Mouse (Mus musculus): ENCODE measurements at regions not wholly inside any gene's neighbourhood (a gene's known extent, or its start where the extent isn't known, plus 50 kb on each side); places are given as distances from the start of the nearest gene placed in this dataset.
"Not testable (repeated sequence)": the region's sequence is repeated elsewhere in the genome, so short reads cannot be mapped to it uniquely, and the experiment has no call there.

GRCm38 (mm10) chr2:18617520-18617919 is 54.7 kb upstream of the Commd3 start:
- DNase-seq (ENCODE audit: low read depth, low spot score), result no peak

DNA sequence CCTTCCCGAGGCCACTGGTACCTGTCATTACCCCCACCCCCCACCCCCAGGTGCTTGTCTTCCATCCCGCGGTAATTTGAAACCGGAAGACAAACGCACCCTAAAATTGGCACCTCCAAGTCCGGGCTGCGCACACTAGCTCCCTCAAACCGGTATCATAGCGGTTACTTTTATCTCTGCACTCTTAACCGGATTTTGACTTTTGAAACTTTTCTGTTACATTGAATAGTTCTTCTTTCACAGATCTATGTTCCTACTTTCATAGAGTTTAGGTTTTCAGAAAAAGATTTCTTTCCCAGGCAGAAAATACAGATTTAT is 62.4 kb upstream of the Commd3 start:
- no peak for DNase-seq (ENCODE audit: low read depth, low spot score)

GRCm38 (mm10) chr2:18609075-18609867 is 62.9 kb upstream of the Commd3 start:
- DNase-seq (ENCODE audit: low read depth, low spot score), result no peak

DNA sequence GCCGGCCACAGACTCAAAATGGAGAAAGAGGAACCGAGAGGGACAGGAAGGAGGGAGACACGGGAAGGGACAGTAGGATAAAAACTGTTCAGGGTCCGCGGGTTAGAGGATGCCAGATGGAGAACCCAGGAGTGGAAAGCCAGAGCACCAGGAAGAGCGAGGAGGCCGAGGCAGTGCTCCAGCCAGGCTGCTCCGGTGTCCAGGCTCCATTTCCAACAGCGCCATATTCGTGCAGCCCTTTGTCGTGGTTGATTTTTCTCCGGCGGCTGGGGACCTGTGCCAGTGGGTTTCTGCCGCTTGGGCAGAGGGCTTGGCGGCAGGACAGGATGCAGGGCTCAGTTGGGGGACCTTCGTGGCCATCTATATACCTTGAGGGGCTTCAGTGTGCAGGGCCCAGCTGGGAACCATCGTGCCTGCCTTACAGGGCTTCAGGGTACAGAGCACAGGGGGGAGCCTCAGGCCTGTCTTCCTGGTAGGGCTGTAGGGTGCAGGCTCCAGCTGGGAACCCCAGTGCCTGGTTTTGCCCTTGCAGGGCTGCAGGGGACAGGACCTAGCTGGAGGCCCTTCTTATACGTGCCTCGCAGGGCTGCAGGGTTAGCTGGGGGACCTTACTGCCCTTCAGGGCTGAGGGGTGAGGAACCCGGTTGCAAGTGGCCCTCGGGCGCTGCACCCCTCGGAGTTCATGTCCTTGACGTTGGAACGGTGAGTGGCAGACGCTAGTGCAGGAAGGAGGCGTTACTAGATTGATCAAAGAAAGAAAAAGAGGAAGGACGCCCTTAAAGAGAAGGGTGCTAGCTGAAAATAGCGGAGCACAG is 63.7 kb upstream of the Commd3 start:
- DNase-seq (ENCODE audit: low read depth, low spot score), result no peak

DNA sequence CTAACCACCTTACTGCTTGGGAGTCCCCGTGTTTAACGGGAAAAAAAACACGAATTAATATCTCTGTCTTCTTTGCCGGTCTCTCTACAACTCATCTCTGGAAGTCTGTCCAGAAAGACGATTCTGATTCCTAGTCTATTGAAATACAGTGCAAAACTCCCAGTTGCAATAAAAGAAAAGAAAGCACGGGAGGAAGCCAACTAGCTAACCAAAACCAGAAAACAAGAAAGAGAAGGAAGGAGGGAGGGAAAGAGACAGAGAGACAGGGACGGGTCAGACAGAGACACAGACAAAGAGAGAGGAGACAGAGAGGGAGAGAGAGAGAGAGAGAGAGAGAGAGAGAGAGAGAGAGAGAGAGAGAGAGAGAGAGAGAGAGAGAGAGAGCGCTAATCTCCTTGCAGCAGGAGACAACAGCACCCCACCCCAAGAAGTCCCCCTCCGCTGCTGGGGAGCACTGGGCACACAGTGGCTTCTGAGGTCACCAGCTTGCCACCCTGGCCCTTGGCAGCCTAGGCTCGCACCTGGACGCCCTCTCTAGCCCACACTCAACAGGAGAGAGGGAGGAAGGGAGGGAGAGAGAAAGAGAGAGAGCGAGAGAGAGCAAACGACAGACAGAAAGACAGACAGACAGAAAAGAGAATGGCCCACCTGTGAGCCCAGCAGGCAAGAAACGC is 64.5 kb upstream of the Commd3 start:
- DNase-seq (ENCODE audit: low read depth, low spot score), result no peak

DNA sequence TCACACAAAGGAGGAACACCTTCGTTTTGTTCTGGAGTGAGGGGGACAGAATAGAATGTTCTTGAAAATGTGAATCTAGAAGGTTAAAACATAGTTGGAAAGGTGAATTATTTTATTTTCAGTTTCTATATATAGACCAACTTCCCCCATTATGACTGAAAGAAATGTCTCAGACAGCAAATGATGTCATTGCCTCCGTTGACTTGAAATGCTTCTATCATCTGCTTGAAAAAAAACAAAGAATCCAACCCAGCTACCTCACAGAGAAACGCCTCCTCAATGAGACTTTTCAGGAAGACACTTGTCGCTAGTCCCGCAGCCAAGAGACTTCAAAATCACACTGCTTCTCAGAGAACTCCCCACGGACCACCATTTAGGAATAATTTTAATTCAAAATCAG is 65.1 kb upstream of the Commd3 start:
- DNase-seq (ENCODE audit: low read depth, low spot score), result no peak

GRCm38 (mm10) chr2:18592221-18592620 is 80.0 kb upstream of the Commd3 start:
- no peak for DNase-seq (ENCODE audit: low read depth, low spot score)

DNA sequence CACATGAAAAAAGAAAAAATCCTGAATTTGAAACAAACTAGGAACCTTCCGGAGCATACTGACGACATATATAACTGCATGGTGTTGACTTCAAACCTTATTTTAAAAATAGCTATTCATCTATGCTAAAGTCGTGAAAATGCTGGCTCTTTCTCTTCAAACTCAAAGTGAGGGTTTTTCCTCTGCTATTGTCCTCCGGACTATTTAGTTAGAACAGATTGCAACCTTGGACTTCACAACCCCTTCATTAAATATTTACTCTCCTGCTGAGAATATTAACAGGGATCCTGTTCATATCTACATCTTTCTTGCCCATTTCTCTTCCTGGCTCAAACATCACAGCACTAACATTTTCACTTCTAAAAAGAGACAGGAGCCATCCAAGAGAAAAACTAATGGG is 84.0 kb upstream of the Commd3 start:
- DNase-seq (ENCODE audit: low read depth, low spot score), result no peak

GRCm38 (mm10) chr2:18587746-18588231 is 84.4 kb upstream of the Commd3 start:
- DNase-seq (ENCODE audit: low read depth, low spot score), result no peak

GRCm38 (mm10) chr2:18586925-18587724 is 85.1 kb upstream of the Commd3 start:
- peak; percentile 28 for DNase-seq (ENCODE audit: low read depth, low spot score)

GRCm38 (mm10) chr2:18585564-18586336 is 86.4 kb upstream of the Commd3 start:
- no peak for DNase-seq (ENCODE audit: low read depth, low spot score)

DNA sequence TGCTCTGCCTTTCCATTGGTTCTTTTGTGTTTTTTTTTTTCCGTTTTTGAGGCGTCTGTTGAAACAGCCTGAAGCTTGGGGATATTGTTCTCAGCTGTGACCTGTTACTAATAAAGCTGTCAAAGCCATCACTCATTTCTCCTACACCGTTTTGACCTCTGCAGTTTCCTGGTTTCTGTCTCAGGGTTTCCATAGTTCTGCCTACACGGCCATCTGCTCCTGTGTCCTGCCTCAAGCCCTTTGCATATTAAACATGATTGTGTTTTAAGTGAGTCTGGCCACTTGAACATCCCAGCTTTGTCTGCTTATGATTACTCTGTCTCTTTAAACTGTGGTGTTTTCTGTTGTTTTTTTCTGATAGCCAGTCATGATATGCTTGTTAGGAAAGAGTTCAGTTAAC is 114.1 kb upstream of the Commd3 start:
- DNase-seq (ENCODE audit: low read depth, low spot score), result no peak

GRCm38 (mm10) chr2:18547964-18548643 is 124.1 kb upstream of the Commd3 start:
- DNase-seq (ENCODE audit: low read depth, low spot score), result no peak

- no peak for DNase-seq (ENCODE audit: low read depth, low spot score)
These were observed 131.8 kb upstream of the Dnajc1 start for GRCm38 (mm10) chr2:18524387-18524786.

GRCm38 (mm10) chr2:18523911-18524310 is 131.3 kb upstream of the Dnajc1 start:
- no peak for DNase-seq (ENCODE audit: low read depth, low spot score)

GRCm38 (mm10) chr2:18513435-18513834 is 120.8 kb upstream of the Dnajc1 start:
- DNase-seq (ENCODE audit: low read depth, low spot score), result no peak

DNA sequence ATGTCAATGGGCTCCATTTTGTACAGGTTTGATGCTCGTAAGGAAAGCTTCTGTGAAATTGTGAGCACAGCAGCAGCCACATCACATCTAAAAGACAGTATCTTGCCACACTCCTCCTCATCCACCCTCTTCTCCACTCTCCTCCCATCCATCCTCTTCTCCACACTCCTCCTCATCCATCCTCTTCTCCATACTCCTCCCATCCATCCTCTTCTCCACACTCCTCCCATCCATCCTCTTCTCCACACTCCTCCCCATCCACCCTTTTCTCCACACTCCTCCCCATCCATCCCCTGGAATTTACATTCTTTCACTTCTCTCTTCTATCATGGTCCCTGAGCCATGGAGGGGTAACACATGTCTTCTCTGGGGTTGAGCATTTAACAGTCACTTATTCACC is 116.7 kb upstream of the Dnajc1 start:
- no peak for DNase-seq (ENCODE audit: low read depth, low spot score)

- no peak for DNase-seq (ENCODE audit: low read depth, low spot score)
These were observed 80.7 kb upstream of the Dnajc1 start for GRCm38 (mm10) chr2:18473361-18473771.

- no peak for DNase-seq (ENCODE audit: low read depth, low spot score)
These were observed 68.3 kb upstream of the Dnajc1 start for GRCm38 (mm10) chr2:18460901-18461300.

GRCm38 (mm10) chr2:18460281-18460680 is 67.7 kb upstream of the Dnajc1 start:
- not testable (repeated sequence) for DNase-seq (ENCODE audit: low read depth, low spot score)

Data from c-Kit-negative CD71-positive TER-119-positive erythroid progenitor cells, embryonic 14.5 days (primary cell).